Mouse (Mus musculus): ENCODE results near the gene Vgf. TPM values are rescaled to one million over a fixed set of nuclear protein-coding genes. Genes with fewer than 3 reads are reported as not detected.

The Vgf gene
- polyA plus RNA-seq, 1 experiment from 2014 or later: 2.1 TPM

GRCm38 (mm10) chr5:137000612-137001011 lies 25.6 kb upstream of the Vgf start:
- Histone ChIP-seq H3K4me3 (no peak overlapping the region), H3K27ac (no peak overlapping the region), H3K9ac (no peak overlapping the region), H3K27me3 (no peaks in the 10 kb centered on the region), H3K4me2 (replicated peaks) (no peak overlapping the region), H3K4me1 (peaks cover 2% of the 10 kb centered on the region; the same call in 1 of the 2 replicates), H3K9me3 (replicated peaks) (no peaks in the 10 kb centered on the region), H3K36me3 (peaks cover 11% of the 10 kb centered on the region)
- ATAC-seq (ENCODE audit: low FRiP score): no peak
- 88% methylated on average over 2 of the region's 2 CpGs for WGBS

DNA sequence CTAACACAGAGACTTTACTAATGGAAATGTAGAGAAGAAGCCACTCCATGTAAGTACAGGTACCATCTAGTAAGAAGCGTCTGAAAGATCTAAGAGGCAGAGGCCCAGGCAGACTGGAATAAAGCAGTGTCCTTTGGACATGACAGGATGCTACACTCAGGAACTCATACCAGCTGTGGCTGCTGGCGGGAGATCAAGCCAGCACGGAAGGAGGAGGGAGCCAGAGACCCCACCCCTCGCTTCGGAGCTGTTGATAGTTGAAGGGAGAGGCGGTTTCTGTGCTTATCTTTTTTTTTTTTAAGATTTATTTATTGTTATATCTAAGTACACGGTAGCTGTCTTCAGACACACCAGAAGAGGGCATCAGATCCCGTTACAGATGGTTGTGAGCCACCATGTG lies 18.9 kb upstream of the Vgf start:
- Histone ChIP-seq H3K27me3 (no peaks in the 10 kb centered on the region), H3K4me2 (replicated peaks) (no peak overlapping the region), H3K4me1 (no peaks in the 10 kb centered on the region), H3K36me3 (no peaks in the 10 kb centered on the region), H3K9ac (no peak overlapping the region), H3K9me3 (replicated peaks) (no peaks in the 10 kb centered on the region), H3K27ac (no peak overlapping the region), H3K4me3 (no peak overlapping the region)
- ATAC-seq (ENCODE audit: low FRiP score): no peak
- WGBS: 75% methylated on average over 8 of the region's 8 CpGs

DNA sequence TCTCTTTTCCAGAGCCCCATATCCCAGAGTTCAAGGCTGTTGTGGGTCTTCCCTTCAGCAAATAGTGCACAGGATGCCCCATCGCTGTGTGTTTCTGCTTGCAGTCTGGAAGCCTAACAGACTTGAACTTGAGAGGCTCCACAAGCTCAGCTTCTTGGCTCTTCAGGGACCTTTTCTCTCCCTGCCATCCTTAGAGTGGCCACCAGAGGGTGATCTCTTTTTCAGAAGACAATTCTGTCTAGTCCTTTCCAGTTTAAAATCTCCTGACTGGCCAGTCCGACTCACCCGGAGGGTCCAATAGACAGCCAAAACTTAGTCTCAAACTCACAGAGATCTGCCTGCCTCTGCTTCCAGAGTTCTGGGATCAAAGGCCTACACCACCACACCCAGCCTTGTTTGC lies 16.2 kb upstream of the Vgf start:
- no peak for ATAC-seq (ENCODE audit: low FRiP score)
- Histone ChIP-seq H3K36me3 (no peaks in the 10 kb centered on the region), H3K4me3 (no peak overlapping the region), H3K4me1 (no peaks in the 10 kb centered on the region), H3K4me2 (replicated peaks) (no peak overlapping the region), H3K27ac (no peak overlapping the region), H3K27me3 (no peaks in the 10 kb centered on the region), H3K9me3 (replicated peaks) (no peaks in the 10 kb centered on the region), H3K9ac (no peak overlapping the region)
- 46% methylated on average over 3 of the region's 3 CpGs for WGBS

- H3K4me1 ChIP-seq: no peaks in the 10 kb centered on the region
- no peaks in the 10 kb centered on the region for H3K27me3 ChIP-seq
- ATAC-seq (ENCODE audit: low FRiP score): no peak
- H3K4me3 ChIP-seq: no peak overlapping the region
- H3K9ac ChIP-seq: no peak overlapping the region
- H3K9me3 ChIP-seq (replicated peaks): no peaks in the 10 kb centered on the region
- 69% methylated on average over 15 of the region's 15 CpGs for WGBS
- H3K4me2 ChIP-seq (replicated peaks): no peak overlapping the region
- H3K36me3 ChIP-seq: no peaks in the 10 kb centered on the region
- H3K27ac ChIP-seq: no peak overlapping the region
These were observed 13.7 kb upstream of the Vgf start for GRCm38 (mm10) chr5:137012401-137012950.

GRCm38 (mm10) chr5:137015913-137016312 lies 10.3 kb upstream of the Vgf start:
- no peaks in the 10 kb centered on the region for H3K4me1 ChIP-seq
- no peaks in the 10 kb centered on the region for H3K27me3 ChIP-seq
- no peaks in the 10 kb centered on the region for H3K9me3 ChIP-seq (replicated peaks)
- H3K4me3 ChIP-seq: no peak overlapping the region
- no peak overlapping the region for H3K4me2 ChIP-seq (replicated peaks)
- ATAC-seq (ENCODE audit: low FRiP score): no peak
- no peaks in the 10 kb centered on the region for H3K36me3 ChIP-seq
- H3K27ac ChIP-seq: no peak overlapping the region
- H3K9ac ChIP-seq: no peak overlapping the region
- 86% methylated on average over 3 of the region's 3 CpGs for WGBS

DNA sequence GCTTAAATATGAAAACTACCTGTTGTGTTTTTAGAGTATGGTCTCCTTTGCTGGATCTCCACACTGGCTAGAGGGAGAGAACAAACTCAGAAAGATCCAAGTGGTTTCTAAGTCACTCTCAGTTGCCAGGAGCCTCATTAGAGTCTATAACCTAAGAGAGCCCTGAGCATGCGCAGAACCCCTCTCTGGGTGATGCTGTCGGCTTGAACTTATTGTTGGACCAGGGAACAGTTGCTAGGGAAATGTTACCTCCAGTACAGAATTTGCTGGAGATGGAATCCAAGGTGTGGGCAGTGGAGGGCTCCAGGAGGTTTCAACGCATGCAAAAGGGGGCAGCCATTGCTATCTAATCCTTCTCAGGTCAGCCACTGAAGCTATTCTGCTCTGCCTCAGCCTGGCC lies 1.9 kb upstream of the Vgf start:
- Histone ChIP-seq H3K4me3 (no peak overlapping the region), H3K27me3 (peaks cover 62% of the 10 kb centered on the region), H3K36me3 (no peaks in the 10 kb centered on the region), H3K4me2 (replicated peaks) (no peak overlapping the region), H3K4me1 (peaks cover 7% of the 10 kb centered on the region), H3K9ac (no peak overlapping the region), H3K27ac (no peak overlapping the region), H3K9me3 (replicated peaks) (no peaks in the 10 kb centered on the region)
- ATAC-seq (ENCODE audit: low FRiP score): no peak
- WGBS: 61% methylated on average over 3 of the region's 3 CpGs

DNA sequence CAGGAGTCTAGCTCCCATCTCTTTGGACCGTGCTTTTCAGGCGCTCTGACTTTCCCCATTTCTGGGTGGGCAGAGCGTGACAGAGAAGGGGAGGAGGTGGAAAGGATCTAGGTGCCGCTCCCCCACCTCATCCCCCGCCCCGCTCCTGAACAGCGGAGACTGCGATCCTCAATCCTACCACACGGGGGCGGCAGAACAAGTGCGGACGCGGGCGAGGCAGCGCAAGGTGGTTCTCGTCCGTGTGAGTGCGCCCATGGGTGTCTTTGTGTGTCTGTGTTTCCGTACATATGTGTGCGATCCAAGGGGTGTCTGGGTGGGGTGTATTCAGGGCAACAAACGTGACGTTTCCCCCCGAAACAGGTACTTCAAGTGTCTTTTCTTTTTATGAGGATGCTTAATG lies 1.1 kb upstream of the Vgf start:
- Histone ChIP-seq H3K9me3 (replicated peaks) (no peaks in the 10 kb centered on the region), H3K27ac (no peak overlapping the region), H3K36me3 (no peaks in the 10 kb centered on the region), H3K4me1 (peaks cover 11% of the 10 kb centered on the region), H3K4me3 (no peak overlapping the region), H3K27me3 (peaks cover 69% of the 10 kb centered on the region), H3K4me2 (replicated peaks) (peak overlapping the region; percentile 38), H3K9ac (no peak overlapping the region)
- ATAC-seq (ENCODE audit: low FRiP score): no peak
- under 1% methylated on average over 23 of the region's 23 CpGs for WGBS

- 3% methylated on average over 28 of the region's 29 CpGs for WGBS
- H3K27ac ChIP-seq: no peak overlapping the region
- peak overlapping the region; percentile 35; the same call in 1 of the 2 replicates for H3K4me3 ChIP-seq
- H3K9me3 ChIP-seq (replicated peaks): no peaks in the 10 kb centered on the region
- no peak overlapping the region for H3K9ac ChIP-seq
- H3K4me1 ChIP-seq: peaks cover 34% of the 10 kb centered on the region
- ATAC-seq (ENCODE audit: low FRiP score): no peak
- H3K36me3 ChIP-seq: no peaks in the 10 kb centered on the region
- peak overlapping the region; percentile 100 for H3K4me2 ChIP-seq (replicated peaks)
- H3K27me3 ChIP-seq: peaks cover 84% of the 10 kb centered on the region
These were observed 2.5 kb downstream of the Vgf start for GRCm38 (mm10) chr5:137028561-137029272.

DNA sequence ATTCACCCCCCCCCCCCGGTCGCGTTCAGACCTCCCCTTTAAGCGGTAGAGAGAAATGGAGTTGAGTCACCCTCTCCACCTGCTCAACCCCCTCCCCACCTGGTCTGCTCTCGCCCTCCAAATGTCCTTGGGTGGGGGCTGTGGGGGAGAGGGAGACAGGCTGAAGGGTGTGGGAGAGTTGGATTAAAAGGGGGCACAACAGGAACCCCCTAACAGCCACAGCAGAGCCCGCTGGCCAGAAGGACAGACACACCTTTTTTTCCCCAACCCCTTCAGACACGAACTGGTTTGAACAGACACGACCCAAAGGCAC lies 3.0 kb downstream of the Vgf start:
- Histone ChIP-seq H3K4me1 (peaks cover 34% of the 10 kb centered on the region), H3K9ac (no peak overlapping the region; the same call in 1 of the 2 replicates), H3K36me3 (no peaks in the 10 kb centered on the region), H3K27me3 (peaks cover 82% of the 10 kb centered on the region), H3K27ac (no peak overlapping the region), H3K4me2 (replicated peaks) (peak overlapping the region; percentile 100), H3K4me3 (peak overlapping the region; percentile 35), H3K9me3 (replicated peaks) (no peaks in the 10 kb centered on the region)
- ATAC-seq (ENCODE audit: low FRiP score): no peak
- 2% methylated on average over 7 of the region's 8 CpGs for WGBS

- peaks cover 34% of the 10 kb centered on the region for H3K4me1 ChIP-seq
- no peak overlapping the region for H3K27ac ChIP-seq
- no peaks in the 10 kb centered on the region for H3K9me3 ChIP-seq (replicated peaks)
- peaks cover 80% of the 10 kb centered on the region for H3K27me3 ChIP-seq
- peak overlapping the region; percentile 100 for H3K4me2 ChIP-seq (replicated peaks)
- ATAC-seq (ENCODE audit: low FRiP score): peak; percentile 84
- H3K9ac ChIP-seq: peak overlapping the region; percentile 41; the same call in 1 of the 2 replicates
- peak overlapping the region; percentile 35 for H3K4me3 ChIP-seq
- WGBS: under 1% methylated on average over 52 of the region's 52 CpGs
- 0 out of 2 replicates have a peak, but pooled peaks cover 1% of the 10 kb centered on the region for H3K36me3 ChIP-seq
These were observed 3.6 kb downstream of the Vgf start for GRCm38 (mm10) chr5:137029643-137030415.

- peak overlapping the region; percentile 41; the same call in 1 of the 2 replicates for H3K9ac ChIP-seq
These were observed 4.2 kb downstream of the Vgf start for GRCm38 (mm10) chr5:137030416-137030810.

More at GRCm38 (mm10) chr5:137030416-137030810, 4.2 kb downstream of the Vgf start:
- Histone ChIP-seq H3K27me3 (peaks cover 80% of the 10 kb centered on the region), H3K36me3 (0 out of 2 replicates have a peak, but pooled peaks cover 4% of the 10 kb centered on the region), H3K27ac (no peak overlapping the region), H3K9me3 (replicated peaks) (no peaks in the 10 kb centered on the region), H3K4me2 (replicated peaks) (peak overlapping the region; percentile 100), H3K4me3 (peak overlapping the region; percentile 35), H3K4me1 (peaks cover 34% of the 10 kb centered on the region)
- 10% methylated on average over 22 of the region's 22 CpGs for WGBS
- no peak for ATAC-seq (ENCODE audit: low FRiP score)

All from hindbrain, embryonic 12.5 days (tissue).